Mouse (Mus musculus) liver, embryonic 14 days (tissue): ENCODE measurements around the gene Rsph4a. TPM values are rescaled to one million over a fixed set of nuclear protein-coding genes. Genes with fewer than 3 reads are reported as not detected.

Experiments
- polyA plus RNA-seq: library from polyadenylated mRNA; depleted of rRNA; stranded (reverse); fragments of >200 nt; gene quantifications from 2 replicates; pipeline ENCODE4 v1.2.3, GENCODE M21; 2012; rRNA removed

Rsph4a gene
- not detected in 2 replicates for polyA plus RNA-seq

DNA sequence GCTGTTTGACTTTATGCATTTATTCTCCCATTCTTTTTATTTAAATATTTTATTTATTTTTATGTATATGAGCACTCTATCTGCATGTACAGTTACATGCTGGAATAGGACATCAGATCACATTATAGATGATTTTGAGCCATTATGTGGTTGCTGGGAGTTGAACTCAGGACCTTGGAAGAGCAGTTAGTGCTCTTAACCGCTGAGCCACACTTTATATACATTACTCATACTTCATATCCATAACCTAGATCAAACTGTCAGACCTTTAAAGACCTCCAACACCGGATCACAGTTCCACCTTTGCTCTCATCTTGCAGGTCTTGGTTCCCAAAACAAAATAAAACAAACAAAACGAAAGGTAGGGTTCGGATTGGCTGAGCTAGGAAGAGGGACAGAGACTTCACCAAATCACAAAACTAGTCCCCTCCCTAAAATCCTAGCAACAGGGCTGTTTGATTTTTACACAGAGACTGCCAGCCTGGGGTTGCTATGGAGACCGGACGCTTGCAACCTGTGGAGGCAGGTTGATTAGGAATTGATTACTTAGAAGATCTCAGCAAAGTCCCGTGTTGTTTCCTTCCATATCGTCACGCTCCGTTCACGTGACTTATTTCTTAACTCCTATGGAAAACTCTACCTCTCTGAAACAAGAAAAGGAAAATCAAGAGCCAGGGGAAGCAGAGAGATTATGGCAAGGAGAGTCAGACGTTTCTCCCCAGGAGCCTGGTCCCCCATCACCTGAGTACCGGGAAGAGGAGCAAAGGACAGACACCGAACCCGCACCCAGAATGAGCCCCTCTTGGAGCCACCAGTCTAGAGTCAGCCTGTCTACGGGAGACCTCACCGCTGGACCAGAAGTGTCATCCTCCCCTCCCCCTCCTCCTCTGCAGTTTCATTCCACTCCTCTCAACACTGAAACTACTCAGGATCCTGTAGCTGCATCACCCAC, at the start of gene Rsph4a:
TSS of gene Rsph4a (plus strand) at position 582 of the 952 bp plus-strand sequence.

DNA sequence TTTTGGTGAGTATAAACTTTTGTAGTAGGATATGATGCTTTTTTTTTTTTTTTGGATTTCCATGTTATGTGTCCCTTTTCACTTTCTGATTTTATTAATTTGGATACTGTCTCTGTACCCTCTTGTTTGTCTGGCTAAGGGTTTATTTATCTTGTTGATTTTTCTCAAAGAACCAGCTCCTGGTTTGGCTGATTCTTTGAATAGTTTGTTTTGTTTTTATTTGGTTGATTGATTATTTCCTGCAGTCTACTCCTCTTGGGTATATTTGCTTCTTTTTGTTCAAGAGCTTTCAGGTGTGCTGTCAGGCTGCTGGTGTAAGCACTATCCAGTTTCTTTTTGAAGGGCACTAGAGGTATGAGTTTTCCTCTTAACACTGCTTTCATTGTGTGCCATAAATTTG, 47.5 kb upstream of the Rsph4a start, which contains the start of gene Sult3a1:
TSS of gene Sult3a1 (plus strand) at position 301 of the 400 bp plus-strand sequence.

DNA sequence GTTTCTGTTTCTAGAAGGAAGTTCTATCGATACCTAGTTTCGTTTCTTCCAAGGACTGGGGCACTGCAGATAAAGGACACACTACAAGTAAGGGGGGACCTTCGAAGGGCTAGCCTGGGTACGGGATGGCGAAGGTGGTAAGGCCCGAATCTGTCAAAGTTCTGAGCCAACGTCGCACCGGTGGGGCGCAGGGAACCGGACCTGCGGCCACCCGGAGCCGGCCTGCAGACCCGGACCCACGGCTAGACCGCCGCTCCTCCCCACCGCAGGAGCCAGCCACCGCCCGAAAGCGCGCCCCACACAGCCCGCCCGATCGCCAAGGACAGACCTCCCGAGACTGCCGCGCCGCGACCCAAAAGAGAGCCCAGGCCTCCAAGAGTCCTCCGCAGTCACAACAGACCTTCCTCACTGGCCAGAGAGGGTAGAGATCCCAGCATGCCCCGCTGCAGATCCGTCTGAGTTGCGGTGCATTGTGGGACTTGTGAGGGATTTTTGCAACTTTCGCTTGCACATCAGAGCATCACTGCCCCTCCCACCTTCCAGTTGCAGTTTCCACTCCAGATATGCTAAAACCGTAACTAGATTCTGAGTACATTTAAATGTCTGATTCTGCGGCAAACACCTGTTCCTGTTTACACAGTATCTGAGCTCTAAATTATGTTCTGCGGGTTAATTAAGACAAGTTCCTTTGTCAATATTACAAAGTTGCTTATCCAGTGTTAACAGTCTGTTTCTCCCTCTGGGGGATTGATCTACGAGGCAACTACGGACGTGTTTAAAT, 46.1 kb downstream of the Rsph4a start, which contains the start of gene Zup1:
TSS of gene Zup1 (minus strand) at position 467 of the 781 bp plus-strand sequence.

Other genes starting within 250 kb of the Rsph4a start
- not detected in 2 replicates for gene Sult3a2, start 118.4 kb upstream of the Rsph4a start, polyA plus RNA-seq
- gene Sult3a1, start 47.4 kb upstream of the Rsph4a start, polyA plus RNA-seq, result not detected in 2 replicates
- 4.2 and 4.9 TPM in 2 replicates for gene Zup1, start 46.2 kb downstream of the Rsph4a start, polyA plus RNA-seq
- gene Rwdd1, start 114.5 kb downstream of the Rsph4a start, polyA plus RNA-seq, result 36.1 and 37.6 TPM in 2 replicates
- not detected in 2 replicates for gene Trappc3l, start 132.5 kb downstream of the Rsph4a start, polyA plus RNA-seq
- gene Calhm4, start 139.2 kb downstream of the Rsph4a start, polyA plus RNA-seq, result not detected in 2 replicates
- gene Calhm5, start 191.4 kb downstream of the Rsph4a start, polyA plus RNA-seq, result 0.01 and 0.02 TPM in 2 replicates
- gene Calhm6, start 222.9 kb downstream of the Rsph4a start, polyA plus RNA-seq, result 0.77 and 1.1 TPM in 2 replicates